Mouse (Mus musculus): ENCODE data around the gene Slc39a12.

The Slc39a12 gene

DNA sequence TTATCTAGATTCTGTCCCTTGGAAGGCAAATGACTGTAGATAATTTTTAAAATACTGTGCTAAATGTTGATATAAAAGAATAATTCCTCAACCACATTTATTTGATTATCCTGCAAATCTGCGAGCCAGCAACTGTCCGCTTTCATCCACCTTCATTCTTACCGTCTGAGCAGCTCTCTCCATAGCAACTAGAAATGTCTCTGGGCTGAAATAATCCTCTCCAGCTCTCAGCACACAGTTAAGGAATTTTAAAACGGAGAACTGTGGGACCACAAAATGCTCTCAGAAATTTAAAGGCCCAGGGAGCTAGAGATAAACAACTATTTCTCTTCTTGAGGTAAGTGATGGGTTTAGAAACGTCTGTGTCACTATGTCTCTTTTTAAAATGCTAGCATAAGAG, at the start of gene Slc39a12:
Gene Slc39a12, plus strand, starts transcription at position 155 of the 400 bp plus-strand sequence.
- DNase-seq (ENCODE audit: low read depth) = no peak

DNA sequence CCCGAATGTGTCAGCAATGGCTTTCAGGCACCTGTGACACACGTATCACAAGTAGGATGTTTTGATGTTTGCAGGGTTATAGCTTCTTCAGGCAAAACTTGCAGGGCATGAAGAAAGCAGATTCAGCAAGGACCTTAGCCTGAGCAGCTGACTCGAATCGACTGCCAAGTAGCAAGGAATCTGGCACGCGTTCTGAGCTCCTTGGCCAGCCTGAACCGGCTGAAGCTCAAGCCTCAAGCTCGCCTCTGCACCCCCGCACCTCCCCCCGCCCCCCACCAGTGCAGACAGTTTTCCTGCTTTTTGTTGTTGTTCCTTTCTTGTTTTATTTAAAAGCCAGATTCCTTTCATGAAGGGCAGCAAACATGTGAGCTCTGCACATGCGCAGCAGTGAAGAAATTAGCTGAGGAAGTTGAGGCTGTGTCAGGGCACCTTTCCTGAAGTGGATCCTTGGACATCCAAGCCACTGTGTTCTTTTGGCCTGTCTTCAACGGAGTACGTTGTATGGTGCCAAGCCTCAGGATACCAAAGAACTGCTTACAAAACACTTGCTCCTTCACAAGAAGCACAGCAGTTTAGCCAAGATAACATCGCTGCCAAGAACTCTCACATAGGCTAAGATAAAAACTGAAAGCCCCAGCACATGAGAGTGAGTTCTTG, 46.3 kb upstream of the Slc39a12 start:
- no peak for DNase-seq (ENCODE audit: low read depth)

DNA sequence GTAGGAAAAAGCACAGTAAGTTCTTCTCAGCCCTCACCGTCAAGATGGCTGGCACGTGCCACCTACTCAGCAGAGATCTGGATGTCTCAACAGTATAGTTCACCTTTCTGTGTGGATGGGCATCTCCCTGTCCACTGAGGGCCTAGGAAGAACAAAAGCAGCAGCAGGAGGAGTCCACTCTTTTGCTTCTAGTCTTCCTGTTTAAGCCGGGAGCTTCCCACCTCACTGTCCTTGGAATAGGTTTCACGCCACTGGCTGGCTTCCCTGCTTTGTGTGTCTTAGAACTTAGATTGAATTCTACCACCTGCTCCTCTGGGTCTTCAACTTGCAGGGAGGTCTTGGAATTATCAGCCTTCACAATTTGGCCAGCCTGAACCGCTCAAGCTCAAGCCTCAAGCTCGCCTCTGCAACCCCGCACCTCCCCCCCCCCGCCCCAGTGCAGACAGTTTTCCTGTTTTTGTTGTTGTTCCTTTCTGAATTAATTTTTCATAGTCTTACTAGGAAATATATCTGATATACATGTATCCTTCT, 45.7 kb upstream of the Slc39a12 start:
- DNase-seq (ENCODE audit: low read depth) = no peak

DNA sequence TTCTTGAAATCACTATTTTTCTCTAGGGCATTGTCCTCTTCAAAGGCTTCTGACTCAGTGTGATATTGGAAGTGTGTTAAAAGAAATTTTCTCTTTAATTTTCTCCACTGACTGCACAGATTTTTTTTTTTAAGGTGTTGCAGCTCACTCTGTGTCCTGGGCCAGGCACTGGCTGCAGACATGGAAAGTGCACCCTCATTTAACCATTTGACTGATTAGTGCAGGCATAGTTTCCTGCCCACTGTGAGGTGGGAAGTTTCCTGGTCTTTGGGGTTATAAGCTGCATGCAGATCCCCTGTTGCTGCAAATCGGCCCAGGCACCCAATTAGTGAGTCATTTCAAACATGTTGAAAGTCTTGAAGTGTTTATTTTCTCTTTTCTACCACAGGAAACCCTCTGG, 740 bp downstream of the Slc39a12 start:
- no peak for DNase-seq (ENCODE audit: low read depth)

DNA sequence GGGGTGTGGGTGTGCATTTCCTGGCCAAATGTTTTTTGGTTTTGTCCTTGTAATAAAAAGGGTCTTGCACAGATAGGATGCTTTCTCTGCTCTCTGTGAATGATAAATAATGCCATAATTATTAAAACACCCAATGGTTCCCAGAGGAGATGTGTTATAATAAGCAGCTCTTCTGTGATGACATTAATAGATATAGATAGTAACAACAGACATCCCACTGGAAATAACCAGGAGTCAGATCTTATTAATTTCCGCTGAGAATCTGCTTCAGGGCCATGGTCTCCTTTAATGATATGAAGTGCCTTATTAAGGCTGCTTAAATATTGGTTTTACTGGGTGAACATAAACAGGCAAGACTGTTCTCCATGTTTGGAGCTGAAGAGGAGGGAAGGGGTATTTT, 2.8 kb downstream of the Slc39a12 start:
- DNase-seq (ENCODE audit: low read depth) = no peak

DNA sequence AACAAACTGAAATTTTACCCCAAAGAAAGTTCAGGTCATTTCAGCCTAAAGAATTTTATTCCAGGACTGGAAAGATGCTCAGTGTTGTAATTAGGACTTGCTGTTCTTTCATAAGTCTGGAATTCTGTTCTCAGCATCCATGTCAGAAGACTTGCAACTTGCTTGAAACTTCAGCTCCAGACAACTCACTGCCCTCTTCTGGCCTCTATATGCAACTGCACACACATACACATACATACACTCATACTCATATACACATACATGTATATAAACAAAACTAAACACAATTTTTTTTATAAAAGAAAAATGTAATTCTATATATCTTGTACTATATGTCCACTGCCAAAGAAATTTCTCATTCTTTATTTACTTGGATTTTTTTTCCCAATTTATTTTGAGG, 14.9 kb downstream of the Slc39a12 start:
- DNase-seq (ENCODE audit: low read depth) = no peak

DNA sequence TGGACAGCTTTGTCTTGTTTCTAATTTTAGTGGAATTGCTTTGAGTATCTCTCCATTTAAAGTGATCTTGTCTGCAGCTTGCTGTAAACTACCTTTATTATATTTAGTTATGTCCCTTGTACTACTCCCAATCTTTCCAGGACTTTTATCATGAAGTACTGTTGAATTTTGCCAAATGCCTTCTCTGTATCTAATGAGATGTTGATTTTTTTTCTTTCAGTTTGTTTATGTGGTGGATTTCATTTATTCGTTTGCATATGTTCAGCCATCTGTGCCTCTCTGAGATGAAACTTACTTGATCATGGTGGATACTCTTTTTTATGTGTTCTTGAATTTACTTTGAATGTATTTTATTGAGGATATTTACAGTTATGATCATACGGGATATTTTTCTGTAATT, 40.9 kb downstream of the Slc39a12 start:
- no peak for DNase-seq (ENCODE audit: low read depth)

DNA sequence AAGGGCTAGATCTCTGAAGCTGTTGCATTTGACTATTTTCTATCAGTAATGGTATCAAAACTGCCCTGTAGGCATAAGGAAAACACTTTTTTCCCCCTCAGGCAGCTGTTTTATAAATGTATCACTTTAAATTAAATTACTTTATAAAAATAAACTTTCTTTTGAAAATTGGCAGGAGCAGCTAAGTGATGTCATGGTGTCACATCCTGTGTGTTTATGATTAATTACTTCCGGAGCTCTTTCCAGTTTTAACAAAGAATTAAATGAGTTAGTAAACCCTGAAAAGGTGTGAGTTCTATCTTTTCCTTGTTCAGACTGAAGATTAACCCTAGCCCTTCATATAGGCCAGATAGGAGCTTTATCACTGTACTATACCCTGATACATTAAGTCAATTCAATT, 59.2 kb downstream of the Slc39a12 start:
- DNase-seq (ENCODE audit: low read depth) = no peak

DNA sequence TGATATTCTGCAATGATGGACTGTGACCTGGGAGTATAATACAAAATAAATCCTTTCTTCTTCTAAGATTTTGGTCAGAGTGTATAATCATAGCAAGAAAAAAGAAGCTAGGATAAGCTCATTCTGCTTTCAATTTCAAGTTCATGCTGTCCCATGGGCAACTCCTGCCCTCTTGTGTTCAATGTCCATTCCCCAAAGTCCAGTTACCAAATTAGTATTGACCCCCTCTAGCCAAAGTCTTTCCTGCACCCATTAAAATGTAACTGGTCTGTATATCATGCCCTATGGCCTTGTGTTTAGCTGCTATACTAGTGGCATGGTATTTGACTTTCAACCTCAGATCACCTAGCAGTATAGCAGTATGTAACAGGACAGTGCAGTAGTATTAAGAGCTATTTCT, 62.8 kb downstream of the Slc39a12 start:
- no peak for DNase-seq (ENCODE audit: low read depth)

DNA sequence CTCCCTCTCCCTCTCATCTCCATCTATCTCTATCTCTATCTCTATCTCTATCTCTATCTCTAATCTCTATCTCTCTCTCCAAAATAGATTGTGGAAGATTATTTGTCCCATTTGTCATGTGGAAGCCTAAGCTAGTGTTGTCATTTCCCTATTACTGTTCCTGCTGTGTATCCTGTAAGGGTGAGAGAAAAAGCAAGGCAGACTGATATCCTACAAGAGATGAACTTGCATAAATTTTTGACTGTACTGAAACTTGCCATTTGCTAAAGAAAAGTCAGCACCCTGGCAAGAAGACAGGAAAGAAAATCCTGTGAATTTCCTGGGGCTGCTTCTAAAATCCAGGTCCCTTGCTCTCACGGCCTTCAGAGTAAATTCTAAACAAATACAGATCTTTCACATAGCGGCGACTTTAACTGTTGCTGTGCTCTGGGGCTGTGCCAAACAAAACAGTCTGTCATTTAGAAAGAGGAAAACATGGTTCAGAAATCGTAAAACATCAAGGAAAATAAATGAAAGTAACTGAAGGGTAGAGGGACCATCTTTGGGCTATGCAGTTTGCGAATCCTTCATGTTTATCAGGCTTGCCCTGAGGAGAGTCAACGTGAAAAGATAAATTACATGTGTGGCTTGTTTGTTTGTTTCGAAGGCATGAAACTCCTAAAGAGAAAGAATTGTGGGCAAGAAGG, 67.0 kb downstream of the Slc39a12 start:
- DNase-seq (ENCODE audit: low read depth) = no peak

DNA sequence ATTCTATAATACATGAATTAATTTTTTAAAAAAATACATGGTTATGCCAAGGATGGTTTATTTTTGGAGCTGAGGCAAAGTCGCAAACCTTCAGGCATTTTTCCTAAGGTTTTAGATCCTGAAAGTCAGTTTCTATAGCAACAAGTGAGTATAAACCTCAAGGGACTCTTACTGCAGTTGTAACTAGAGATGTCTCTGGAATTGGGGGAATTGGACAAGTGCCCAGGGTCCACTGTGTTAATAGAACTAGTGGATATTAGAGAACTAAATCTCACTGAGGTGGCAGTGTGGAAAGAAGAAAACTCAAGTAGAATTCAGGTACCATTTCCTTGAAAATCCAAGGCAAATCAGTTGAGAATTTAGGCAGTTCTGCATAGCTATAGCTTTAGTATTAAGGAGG, 76.3 kb downstream of the Slc39a12 start:
- DNase-seq (ENCODE audit: low read depth) = no peak

DNA sequence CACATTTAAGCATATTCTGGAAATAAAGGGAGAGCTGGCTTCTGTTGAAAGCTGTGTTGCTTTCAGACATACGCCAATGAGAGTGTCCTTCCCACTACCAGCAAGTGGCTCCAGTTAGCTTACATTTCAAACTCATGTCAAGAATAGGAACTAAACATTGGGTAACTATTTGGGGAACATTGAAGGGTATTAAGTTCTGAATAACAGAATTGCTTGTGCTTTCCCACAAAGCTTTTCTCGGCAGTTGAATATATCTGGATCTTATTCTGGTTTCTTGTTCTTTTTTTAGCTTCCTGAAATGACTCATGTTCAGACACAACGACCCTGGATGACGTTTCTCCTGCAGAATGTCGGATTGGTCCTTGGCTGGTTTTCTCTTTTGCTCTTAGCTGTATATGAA, 106.0 kb downstream of the Slc39a12 start:
- DNase-seq (ENCODE audit: low read depth) = no peak

DNA sequence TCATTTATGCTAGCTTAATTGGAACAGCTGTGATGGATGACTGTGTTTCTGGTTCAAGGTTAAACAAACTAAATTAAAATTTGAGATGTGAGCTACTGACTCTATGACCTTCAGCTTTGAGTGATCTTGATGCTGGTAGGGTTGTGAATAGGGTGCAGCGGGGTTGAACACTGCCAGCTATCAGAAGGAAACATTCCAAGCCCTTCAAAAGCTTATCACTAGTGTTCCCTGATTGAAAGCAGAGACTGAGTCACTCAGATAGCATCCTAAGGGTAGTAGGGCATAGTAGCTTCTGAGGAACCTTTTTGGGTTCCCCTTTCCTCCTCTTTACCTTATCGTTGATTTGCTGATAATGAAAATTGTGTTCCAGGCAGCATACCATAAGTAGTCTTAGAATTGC, 108.0 kb downstream of the Slc39a12 start:
- DNase-seq (ENCODE audit: low read depth) = no peak

DNA sequence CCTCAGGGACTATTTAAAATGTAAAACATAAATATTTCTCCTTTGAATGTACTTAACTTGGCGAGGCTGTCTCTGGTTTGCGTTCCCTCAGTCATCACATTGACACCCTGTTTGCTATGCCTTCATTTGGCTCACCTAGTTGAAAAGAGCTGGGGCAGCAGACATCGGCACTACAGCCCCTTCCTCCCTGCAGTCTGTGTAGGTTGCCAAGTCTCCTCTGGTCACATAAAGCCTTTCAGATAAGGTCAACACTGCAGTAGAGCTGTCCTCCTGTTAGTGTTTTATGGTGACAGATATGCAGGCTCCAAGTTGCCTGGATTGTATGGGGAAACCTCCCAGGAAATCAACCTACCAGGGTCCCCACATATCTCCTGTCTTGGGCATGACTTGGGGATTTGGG, 114.4 kb downstream of the Slc39a12 start:
- no peak for DNase-seq (ENCODE audit: low read depth)

DNA sequence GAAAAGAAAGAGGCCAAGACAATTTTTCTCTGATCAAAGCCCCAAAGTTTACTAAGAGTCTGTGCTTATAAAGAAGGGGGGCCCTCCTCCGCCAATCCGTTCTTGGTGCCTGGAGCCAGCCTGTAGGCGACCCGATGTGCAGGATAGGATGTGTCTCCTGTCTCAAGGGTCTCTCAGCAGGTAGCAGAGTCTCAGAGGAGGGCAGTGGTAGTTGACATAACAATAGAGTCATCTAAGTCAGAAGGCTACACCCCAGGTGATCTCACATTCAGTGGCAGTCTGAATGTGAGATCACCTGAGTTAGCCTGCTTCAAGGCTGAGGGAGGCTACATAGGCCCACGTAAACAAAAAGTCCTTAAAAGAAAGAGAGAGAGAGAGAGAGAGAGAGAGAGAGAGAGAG, 130.1 kb downstream of the Slc39a12 start:
- no peak for DNase-seq (ENCODE audit: low read depth)

DNA sequence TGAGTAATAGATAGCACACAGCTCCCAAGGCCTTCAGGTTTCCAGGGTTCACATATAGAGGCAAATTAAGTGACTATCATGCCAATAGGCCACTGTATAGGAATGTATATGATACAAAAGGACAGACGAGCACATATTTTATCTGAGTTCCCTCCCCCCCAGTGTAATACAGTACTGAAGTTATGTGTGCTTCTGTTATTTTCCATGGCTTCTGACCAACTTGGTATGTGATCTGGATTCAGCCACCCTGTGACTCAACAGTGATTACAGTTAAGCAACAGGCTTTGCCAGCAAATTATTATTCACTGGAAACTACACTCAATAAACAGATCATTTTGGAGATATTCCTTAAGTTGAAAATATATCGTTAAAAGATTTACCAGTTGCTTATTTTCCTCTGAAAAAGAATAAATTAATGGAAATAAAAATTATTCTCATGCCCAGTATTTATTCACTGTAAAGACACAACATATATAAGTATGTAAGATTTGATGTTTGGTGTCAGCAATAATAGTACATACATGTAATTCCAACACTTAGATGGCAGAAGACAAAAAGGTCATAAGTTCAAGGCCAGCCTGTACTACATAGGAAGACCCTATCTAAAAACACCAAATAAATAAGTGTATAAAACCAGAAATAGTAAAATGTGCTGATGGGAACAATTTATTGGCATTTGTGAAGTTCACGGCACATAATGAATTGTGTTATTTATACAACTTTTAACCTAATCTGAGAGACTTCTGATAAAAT, 146.4 kb downstream of the Slc39a12 start:
- DNase-seq (ENCODE audit: low read depth) = no peak

DNA sequence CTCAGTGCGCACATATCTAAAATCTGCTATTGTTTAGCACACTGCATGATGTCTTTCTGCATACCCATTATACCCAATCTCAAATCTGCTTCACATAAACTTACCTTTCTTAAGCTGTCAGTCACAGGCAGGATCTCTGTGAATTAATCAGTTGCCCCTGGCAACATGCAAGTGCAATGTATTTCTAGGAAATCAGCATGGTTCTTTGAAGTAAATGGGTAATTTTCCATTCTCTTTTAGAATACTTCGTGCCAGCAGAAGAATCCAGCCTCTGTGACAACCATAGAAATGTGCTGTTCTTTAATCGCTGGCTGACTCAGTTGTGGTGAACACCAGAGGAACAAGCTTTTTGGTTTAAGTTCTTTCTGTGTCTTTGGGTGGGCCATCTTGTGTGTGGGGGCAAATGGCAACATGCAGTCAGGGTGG, 147.1 kb downstream of the Slc39a12 start:
- no peak for DNase-seq (ENCODE audit: low read depth)

DNA sequence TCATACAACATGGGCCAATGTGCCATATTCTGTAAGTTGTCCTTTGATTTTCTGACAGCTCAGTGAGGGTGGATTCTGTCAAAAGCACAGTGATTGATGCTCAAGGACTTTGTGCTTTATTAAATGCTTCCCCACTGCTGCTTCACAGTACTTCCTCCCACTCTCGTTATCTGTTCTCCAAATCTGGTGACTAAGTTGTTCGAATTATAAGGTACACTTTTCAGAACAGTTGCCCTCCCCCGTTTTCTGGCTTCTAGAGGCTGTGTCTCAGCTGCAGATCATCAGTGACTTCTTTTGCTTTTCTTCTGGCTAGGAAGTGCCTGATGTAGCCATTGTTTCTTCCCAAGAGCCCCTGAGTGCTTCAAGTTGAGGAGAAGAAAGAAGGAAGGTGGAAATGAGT, 149.7 kb downstream of the Slc39a12 start:
- DNase-seq (ENCODE audit: low read depth) = no peak

DNA sequence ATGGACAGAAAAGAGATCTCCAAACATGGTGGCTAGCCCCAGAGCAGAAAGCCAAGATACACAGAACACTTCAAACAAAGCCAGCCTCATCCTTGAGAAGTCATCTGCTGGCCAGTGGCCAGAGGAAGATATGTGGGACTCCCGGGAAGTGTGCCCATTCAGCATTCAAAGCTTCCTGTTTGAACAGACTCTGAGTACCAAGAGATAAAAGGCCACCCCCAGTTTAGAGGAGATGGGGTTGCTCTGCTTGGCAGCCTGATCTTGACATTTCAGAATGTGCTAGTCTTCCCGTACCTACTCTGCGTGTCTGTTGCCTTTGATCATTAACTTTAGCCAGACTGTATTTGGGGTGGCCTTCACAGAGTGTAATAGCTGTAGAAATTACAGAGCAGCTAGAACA, 155.2 kb downstream of the Slc39a12 start:
- no peak for DNase-seq (ENCODE audit: low read depth)

DNA sequence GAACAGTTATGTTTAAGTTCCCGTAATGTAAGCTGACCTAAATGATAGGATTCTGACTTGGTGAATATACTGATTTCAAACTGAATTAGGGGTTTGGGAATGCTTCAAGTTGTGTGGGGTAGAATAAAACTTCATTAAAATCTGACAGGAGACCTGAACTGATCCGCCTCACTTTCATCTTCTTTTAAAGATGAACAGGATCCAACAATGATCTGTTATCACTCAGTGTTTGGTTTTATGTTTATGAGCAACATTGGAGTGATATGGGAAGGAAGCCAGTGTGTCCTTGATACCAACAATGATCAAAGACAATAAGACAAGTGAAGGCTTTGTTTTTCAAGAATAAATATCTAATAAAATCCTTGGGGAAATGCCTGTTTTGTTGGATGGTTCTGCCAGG, 155.7 kb downstream of the Slc39a12 start:
- no peak for DNase-seq (ENCODE audit: low read depth)

All from naive thymus-derived CD4-positive, alpha-beta T cell, adult 2 months (primary cell).